Mouse (Mus musculus) kidney, postnatal 25 days (tissue): ENCODE results near the gene Prdx1.

Source experiments
- DNase-seq, 2 experiments: peaks; one replicate each; pipeline ENCODE4 v3.0.0; 2021; ENCODE audit warnings: mixed read lengths in 2 of 2

The Prdx1 gene

GRCm38 (mm10) chr4:116731077-116731476 lies 45.7 kb downstream of the Prdx1 start:
- DNase-seq: no peak

GRCm38 (mm10) chr4:116732355-116732754 lies 47.0 kb downstream of the Prdx1 start:
- peak; percentile 43 to 71 for DNase-seq

- no peak for DNase-seq
These were observed 49.7 kb downstream of the Prdx1 start for GRCm38 (mm10) chr4:116734996-116735395.

- DNase-seq: no peak
These were observed 53.8 kb downstream of the Prdx1 start for GRCm38 (mm10) chr4:116738972-116739751.

- DNase-seq: no peak
These were observed 64.4 kb downstream of the Prdx1 start for GRCm38 (mm10) chr4:116749750-116750149.
